Mouse (Mus musculus) liver, postnatal 0 days (tissue): Measurements from ENCODE around the gene 9130230L23Rik.

Experiments
- CTCF ChIP-seq: sonication (generic); IDR thresholded peaks from 2 replicates; pipeline ENCODE4 v1.5.1; 2016; ENCODE audit warnings: antibody characterized with exemption, low read depth
- EP300 ChIP-seq: IDR thresholded peaks from 2 replicates; pipeline ENCODE4 v1.6.1; 2016; ENCODE audit warnings: antibody characterized with exemption, low read depth, mild to moderate bottlenecking

GRCm38 (mm10) chr5:66001232-66001631 is 2.9 kb downstream of the 9130230L23Rik start:
- TF ChIP-seq CTCF (no peak), EP300 (no peak)
